In the genomic region with DNA sequence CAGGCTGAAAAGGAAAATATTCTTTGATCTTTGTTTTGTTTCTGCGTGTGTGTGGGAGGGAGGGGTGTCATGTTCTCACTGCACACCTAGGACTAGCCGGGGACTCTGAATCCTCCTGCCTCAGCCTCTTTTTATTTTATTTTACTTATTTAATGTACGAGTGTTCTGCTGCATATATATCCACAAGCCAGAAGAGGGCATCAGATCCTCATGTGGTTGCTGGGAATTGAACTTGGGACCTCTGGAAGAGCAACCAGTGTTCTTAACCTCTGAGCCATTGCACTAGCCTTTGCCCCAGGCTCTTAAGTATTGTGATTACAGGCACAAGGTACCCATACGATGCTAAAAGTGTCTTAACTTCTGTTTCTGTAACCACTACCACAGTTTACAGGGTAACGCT, we compare ENCODE assay signal across 11 mouse cellular contexts.
"Had no signal": no experiment of that assay in that cellular context is flagged by ENCODE, and none has a peak within 500 bp of the region (broad histone marks: within the 10 kb centered on the region; RNA-seq: fewer than 3 reads in every experiment).

No protein-coding gene starts in this region.

- H3K27me3 ChIP-seq: kidney, embryonic 15.5 days; limb, embryonic 12.5 days; liver, embryonic 13.5 days; midbrain, embryonic 13.5 days; stomach, embryonic 15.5 days had no signal

- H3K9ac ChIP-seq: kidney, embryonic 15.5 days; limb, embryonic 12.5 days; liver, embryonic 13.5 days; midbrain, embryonic 13.5 days; stomach, embryonic 15.5 days had no signal

- H3K27ac ChIP-seq: kidney, embryonic 15.5 days; limb, embryonic 12.5 days; liver, embryonic 13.5 days; midbrain, embryonic 13.5 days; stomach, embryonic 15.5 days had no signal

- ATAC-seq: lung, postnatal 0 days; midbrain, embryonic 13.5 days had no signal

- DNase-seq: kidney, adult 11 months; liver, embryonic 13.5 days; lung, adult 2 months; lung, postnatal 36 days; right cerebral cortex, postnatal 14 days; thymus, postnatal 4 days had no signal

- H3K4me1 ChIP-seq: kidney, embryonic 15.5 days; limb, embryonic 12.5 days; liver, embryonic 13.5 days; midbrain, embryonic 13.5 days; stomach, embryonic 15.5 days had no signal

- H3K4me3 ChIP-seq: kidney, embryonic 15.5 days; limb, embryonic 12.5 days; liver, embryonic 13.5 days; midbrain, embryonic 13.5 days; stomach, embryonic 15.5 days had no signal

- H3K9me3 ChIP-seq: kidney, embryonic 15.5 days; limb, embryonic 12.5 days; liver, embryonic 13.5 days; midbrain, embryonic 13.5 days; stomach, embryonic 15.5 days had no signal

- H3K4me2 ChIP-seq: kidney, embryonic 15.5 days; limb, embryonic 12.5 days; liver, embryonic 13.5 days; midbrain, embryonic 13.5 days; stomach, embryonic 15.5 days had no signal

- H3K36me3 ChIP-seq: kidney, embryonic 15.5 days; limb, embryonic 12.5 days; liver, embryonic 13.5 days; midbrain, embryonic 13.5 days; stomach, embryonic 15.5 days had no signal
